Mouse (Mus musculus): Measurements from ENCODE around the gene Rgs16. TPM values are rescaled to one million over a fixed set of nuclear protein-coding genes. Genes with fewer than 3 reads are reported as not detected.

Rgs16 gene
- total RNA-seq, 2 experiments from 2014 or later = 8.9 to 11.0 TPM

- DNase-seq (ENCODE audit: extremely low spot score in 1 of 2, low spot score in 2 of 2) = no peak
- intact Hi-C loops (cut with DNase I) = no loop called here
- Histone ChIP-seq H3K4me3 (no peak overlapping the region), H3K27ac (no peak overlapping the region)
- TF ChIP-seq CTCF (IDR thresholded peaks at IDR 0.05) = no peak
Observed at GRCm38 (mm10) chr1:153794241-153794640, 54.1 kb downstream of the Rgs16 start.

Other genes starting within 250 kb of the Rgs16 start
- gene Npl, start 190.3 kb upstream of the Rgs16 start, total RNA-seq (2021) = 1 to 10 TPM; 5.4 to 6.0 TPM
- gene Rgs8, start 87.3 kb upstream of the Rgs16 start, total RNA-seq (2021) = 10 to 100 TPM; 61.1 to 63.2 TPM
- gene Rnasel, start 9.1 kb downstream of the Rgs16 start, total RNA-seq (2021) = 10 to 100 TPM; 10.9 to 12.5 TPM
- gene Rgsl1, start 103.8 kb downstream of the Rgs16 start, total RNA-seq (2021) = 1 to 10 TPM; 1.7 to 2.6 TPM
- gene Teddm1b, start 134.0 kb downstream of the Rgs16 start, total RNA-seq (2021) = under 1 TPM; 0.14 to 0.18 TPM
- not detected for gene Teddm1a, start 151.4 kb downstream of the Rgs16 start, total RNA-seq (2021)
- gene Glul, start 159.6 kb downstream of the Rgs16 start, total RNA-seq (2021) = 1,000 to 10,000 TPM; 1,896 to 2,040 TPM
- gene Teddm2, start 159.9 kb downstream of the Rgs16 start, total RNA-seq (2021) = 1 to 10 TPM; 3.4 to 3.9 TPM

All from left cerebral cortex, adult 2 months (tissue).